Comparison of ENCODE assay signal across 15 mouse cellular contexts in the genomic region with DNA sequence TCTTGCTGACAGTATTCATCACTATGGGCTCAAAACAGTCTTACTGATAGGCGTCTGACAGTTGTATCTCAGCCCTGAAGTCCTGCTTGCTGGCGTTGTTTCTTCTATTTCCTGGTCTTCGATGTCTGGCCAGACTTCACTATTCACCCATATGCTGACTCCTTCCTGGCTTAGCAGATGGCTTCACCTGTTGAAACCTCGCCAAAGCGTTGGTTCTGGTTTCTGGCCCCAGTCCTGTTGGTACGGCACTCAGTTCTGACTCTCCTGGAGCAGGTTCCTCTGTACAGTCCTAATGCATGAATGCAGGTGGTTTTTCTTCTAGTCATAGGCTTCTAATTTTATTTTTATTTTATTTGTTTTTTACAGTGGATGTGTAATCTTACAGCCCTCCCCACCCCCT.
"Had no signal": no experiment of that assay in that cellular context is flagged by ENCODE, and none has a peak within 500 bp of the region (broad histone marks: within the 10 kb centered on the region; RNA-seq: fewer than 3 reads in every experiment).

No protein-coding gene starts in this region.

- H3K4me1 ChIP-seq: megakaryocyte, embryonic 14.5 days had no signal

- H3K27ac ChIP-seq: limb, embryonic 13.5 days; liver, embryonic 14.5 days; midbrain, embryonic 15.5 days; neural tube, embryonic 12.5 days had no signal

- H3K36me3 ChIP-seq: limb, embryonic 13.5 days; midbrain, embryonic 15.5 days; neural tube, embryonic 12.5 days had no signal

- H3K4me3 ChIP-seq: limb, embryonic 13.5 days; megakaryocyte, embryonic 14.5 days; midbrain, embryonic 15.5 days; neural tube, embryonic 12.5 days had no signal

- H3K4me2 ChIP-seq: limb, embryonic 13.5 days; midbrain, embryonic 11.5 days; midbrain, embryonic 15.5 days; neural tube, embryonic 12.5 days had no signal

- ATAC-seq: midbrain, embryonic 15.5 days had no signal

- H3K9ac ChIP-seq: limb, embryonic 13.5 days; liver, embryonic 14.5 days; midbrain, embryonic 15.5 days; neural tube, embryonic 12.5 days had no signal

- H3K9me3 ChIP-seq: limb, embryonic 13.5 days; midbrain, embryonic 15.5 days; neural tube, embryonic 12.5 days had no signal

- DNase-seq: kidney, postnatal 25 days; layer of hippocampus, adult 9-11 months; left cerebral cortex, postnatal 4 days; lung, adult 18-20 months; lung, postnatal 4 days; right cerebral cortex, postnatal 4 days; spleen, adult 18-20 months; thymus, adult 18-20 months; thymus, postnatal 14 days had no signal

- H3K27me3 ChIP-seq: limb, embryonic 13.5 days; megakaryocyte, embryonic 14.5 days; midbrain, embryonic 15.5 days; neural tube, embryonic 12.5 days had no signal
